Mouse (Mus musculus) bone marrow macrophage, adult 2 months (primary cell): Measurements from ENCODE around the gene Mea1.

Experiments used
- CTCF ChIP-seq: IDR thresholded peaks from 2 replicates; pipeline ENCODE4 v1.5.1; 2012; ENCODE audit warnings: low read depth, mild to moderate bottlenecking, low read length, moderate library complexity
- POLR2A ChIP-seq: IDR thresholded peaks from 2 replicates; pipeline ENCODE4 v1.6.1; 2012; ENCODE audit warnings: mild to moderate bottlenecking, low read depth, low read length, borderline replicate concordance

DNA sequence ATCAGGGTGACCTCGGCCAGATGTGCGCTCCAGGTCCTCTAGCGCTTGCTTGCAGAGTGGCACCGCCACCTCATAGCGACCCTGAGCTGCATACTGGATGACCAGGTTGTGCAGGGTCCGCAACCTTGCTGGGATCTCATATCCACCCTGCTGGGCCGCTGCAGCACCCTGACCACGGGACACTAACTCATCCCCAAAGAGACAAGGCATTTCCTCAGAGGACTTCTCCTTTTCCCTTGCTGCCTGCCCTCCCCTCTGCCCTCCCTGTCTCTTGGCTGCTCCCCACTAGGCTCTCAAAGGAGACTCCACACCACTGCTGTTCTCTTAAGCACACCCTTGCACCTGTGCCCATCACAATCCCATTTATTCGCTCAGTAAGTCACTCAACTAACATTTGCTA is 38.7 kb upstream of the Mea1 start:
- TF ChIP-seq CTCF: no peak
- TF ChIP-seq POLR2A: no peak; the same call in 1 of the 2 replicates
